Mouse (Mus musculus): ENCODE measurements around the gene Spryd7. TPM values are rescaled to one million over a fixed set of nuclear protein-coding genes. Genes with fewer than 3 reads are reported as not detected.
"Not testable (repeated sequence)": the region's sequence is repeated elsewhere in the genome, so short reads cannot be mapped to it uniquely, and the experiment has no call there.

Spryd7 gene
- 59.5 and 60.6 TPM in 2 replicates for polyA plus RNA-seq (2015; fragmentation: Nextera tagmentation; extraction: Ambion mirVana)

- Histone ChIP-seq H3K9ac (replicated peaks) (peak within 1 kb of the TSS; percentile 83), H3K27ac (replicated peaks) (peak within 1 kb of the TSS; percentile 92), H3K4me1 (peaks cover 10% of the 10 kb centered on the region), H3K36me3 (no peaks in the 10 kb centered on the region), H3K9me3 (replicated peaks) (no peaks in the 10 kb centered on the region; the same call in 1 of the 2 replicates), H3K27me3 (replicated peaks) (no peaks in the 10 kb centered on the region), H3K4me2 (peak within 1 kb of the TSS; percentile 79), H3K4me3 (replicated peaks) (peak within 1 kb of the TSS; percentile 77)
- WGBS = under 1% methylated on average over 60 of the region's 72 CpGs
- peak; percentile 98 for ATAC-seq (ENCODE audit: low FRiP score)
Measured at GRCm38 (mm10) chr14:61556289-61557147, at the start of gene Spryd7. Spryd7 (minus strand) TSS chr14:61556886.

- not testable (repeated sequence) for H3K4me3 ChIP-seq (replicated peaks); H3K9me3 ChIP-seq (replicated peaks); H3K27me3 ChIP-seq (replicated peaks); H3K9ac ChIP-seq (replicated peaks); H3K4me2 ChIP-seq; ATAC-seq (ENCODE audit: low FRiP score); H3K27ac ChIP-seq (replicated peaks)
- H3K4me1 ChIP-seq = peaks cover 16% of the 10 kb centered on the region
- 93% methylated on average over 2 of the region's 2 CpGs for WGBS
- H3K36me3 ChIP-seq = peaks cover 40% of the 10 kb centered on the region
Measured at GRCm38 (mm10) chr14:61606088-61606487, 49.4 kb upstream of the Spryd7 start.

GRCm38 (mm10) chr14:61604081-61604480 lies 47.4 kb upstream of the Spryd7 start:
- H3K27me3 ChIP-seq (replicated peaks) = no peaks in the 10 kb centered on the region
- H3K9me3 ChIP-seq (replicated peaks) = no peaks in the 10 kb centered on the region
- no peak overlapping the region for H3K27ac ChIP-seq (replicated peaks)
- no peak for ATAC-seq (ENCODE audit: low FRiP score)
- 84% methylated on average over 3 of the region's 3 CpGs for WGBS
- H3K36me3 ChIP-seq = peaks cover 40% of the 10 kb centered on the region
- H3K9ac ChIP-seq (replicated peaks) = no peak overlapping the region
- no peak overlapping the region for H3K4me3 ChIP-seq (replicated peaks)
- no peak overlapping the region for H3K4me2 ChIP-seq
- H3K4me1 ChIP-seq = peaks cover 28% of the 10 kb centered on the region

- Histone ChIP-seq H3K4me1 (peaks cover 29% of the 10 kb centered on the region), H3K9ac (replicated peaks) (no peak overlapping the region), H3K4me2 (no peak overlapping the region), H3K4me3 (replicated peaks) (no peak overlapping the region), H3K36me3 (peaks cover 37% of the 10 kb centered on the region), H3K27ac (replicated peaks) (no peak overlapping the region), H3K27me3 (replicated peaks) (no peaks in the 10 kb centered on the region), H3K9me3 (replicated peaks) (no peaks in the 10 kb centered on the region)
- ATAC-seq (ENCODE audit: low FRiP score) = no peak
- 61% methylated on average over 8 of the region's 8 CpGs for WGBS
Measured at GRCm38 (mm10) chr14:61603069-61603755, 46.5 kb upstream of the Spryd7 start.

GRCm38 (mm10) chr14:61601348-61601747 lies 44.7 kb upstream of the Spryd7 start:
- Histone ChIP-seq H3K9me3 (replicated peaks) (no peaks in the 10 kb centered on the region), H3K27me3 (replicated peaks) (no peaks in the 10 kb centered on the region), H3K4me3 (replicated peaks) (no peak overlapping the region), H3K4me2 (peak overlapping the region; percentile 64), H3K9ac (replicated peaks) (no peak overlapping the region), H3K4me1 (peaks cover 29% of the 10 kb centered on the region), H3K36me3 (peaks cover 25% of the 10 kb centered on the region), H3K27ac (replicated peaks) (no peak overlapping the region)
- WGBS = 90% methylated on average over 9 of the region's 9 CpGs
- ATAC-seq (ENCODE audit: low FRiP score) = no peak

- Histone ChIP-seq H3K27ac (replicated peaks) (peak overlapping the region; percentile 84), H3K36me3 (peaks cover 5% of the 10 kb centered on the region), H3K4me2 (peak overlapping the region; percentile 64), H3K9ac (replicated peaks) (peak overlapping the region; percentile 93), H3K4me1 (peaks cover 29% of the 10 kb centered on the region), H3K27me3 (replicated peaks) (no peaks in the 10 kb centered on the region), H3K4me3 (replicated peaks) (peak overlapping the region; percentile 81), H3K9me3 (replicated peaks) (no peaks in the 10 kb centered on the region)
- peak; percentile 98 for ATAC-seq (ENCODE audit: low FRiP score)
- WGBS = 4% methylated on average over 44 of the region's 44 CpGs
Measured at GRCm38 (mm10) chr14:61599057-61599806, 42.5 kb upstream of the Spryd7 start.

GRCm38 (mm10) chr14:61597968-61598367 lies 41.3 kb upstream of the Spryd7 start, which contains the start of gene Trim13:
Trim13 (plus strand) TSS chr14:61598247.
- H3K4me3 ChIP-seq (replicated peaks) = peak within 1 kb of the TSS; percentile 81
- H3K4me1 ChIP-seq = peaks cover 22% of the 10 kb centered on the region
- H3K9me3 ChIP-seq (replicated peaks) = no peaks in the 10 kb centered on the region
- no peak for ATAC-seq (ENCODE audit: low FRiP score)
- H3K36me3 ChIP-seq = no peaks in the 10 kb centered on the region
- peak within 1 kb of the TSS; percentile 84; the same call in 1 of the 2 replicates for H3K27ac ChIP-seq (replicated peaks)
- WGBS = 50% methylated on average over 5 of the region's 5 CpGs
- peak within 1 kb of the TSS; percentile 93; the same call in 1 of the 2 replicates for H3K9ac ChIP-seq (replicated peaks)
- no peaks in the 10 kb centered on the region for H3K27me3 ChIP-seq (replicated peaks)
- peak within 1 kb of the TSS; percentile 64 for H3K4me2 ChIP-seq

GRCm38 (mm10) chr14:61596719-61597426 lies 40.2 kb upstream of the Spryd7 start:
- Histone ChIP-seq H3K36me3 (no peaks in the 10 kb centered on the region), H3K4me3 (replicated peaks) (no peak overlapping the region), H3K4me2 (no peak overlapping the region), H3K9ac (replicated peaks) (no peak overlapping the region), H3K27ac (replicated peaks) (no peak overlapping the region), H3K9me3 (replicated peaks) (no peaks in the 10 kb centered on the region), H3K4me1 (peaks cover 20% of the 10 kb centered on the region), H3K27me3 (replicated peaks) (no peaks in the 10 kb centered on the region)
- 92% methylated on average over 9 of the region's 9 CpGs for WGBS
- no peak for ATAC-seq (ENCODE audit: low FRiP score)

GRCm38 (mm10) chr14:61589288-61590065 lies 32.8 kb upstream of the Spryd7 start:
- Histone ChIP-seq H3K36me3 (no peaks in the 10 kb centered on the region), H3K27me3 (replicated peaks) (no peaks in the 10 kb centered on the region), H3K9me3 (replicated peaks) (no peaks in the 10 kb centered on the region), H3K4me1 (no peaks in the 10 kb centered on the region), H3K9ac (replicated peaks) (no peak overlapping the region), H3K27ac (replicated peaks) (no peak overlapping the region), H3K4me3 (replicated peaks) (no peak overlapping the region), H3K4me2 (no peak overlapping the region)
- WGBS = 88% methylated on average over 4 of the region's 4 CpGs
- no peak for ATAC-seq (ENCODE audit: low FRiP score)

GRCm38 (mm10) chr14:61575941-61576340 lies 19.3 kb upstream of the Spryd7 start:
- no peak overlapping the region for H3K4me3 ChIP-seq (replicated peaks)
- 85% methylated on average over 8 of the region's 8 CpGs for WGBS
- no peak for ATAC-seq (ENCODE audit: low FRiP score)
- H3K4me1 ChIP-seq = no peaks in the 10 kb centered on the region
- H3K36me3 ChIP-seq = no peaks in the 10 kb centered on the region
- no peak overlapping the region for H3K27ac ChIP-seq (replicated peaks)
- H3K27me3 ChIP-seq (replicated peaks) = no peaks in the 10 kb centered on the region
- no peak overlapping the region for H3K4me2 ChIP-seq
- no peaks in the 10 kb centered on the region for H3K9me3 ChIP-seq (replicated peaks)
- no peak overlapping the region for H3K9ac ChIP-seq (replicated peaks)
